In genomic region chr2:146764313-146765255, GRCm38 (mm10) we compare ENCODE assay signal across 8 mouse cellular contexts.
A peak's percentile ranks its signal among the peaks of the same experiment; 100 is the strongest.
DNase-seq lines count a peak whose midpoint lies in the region; TF ChIP-seq lines count a peak whose summit lies in the region.
"Had no signal": no experiment of that assay in that cellular context is flagged by ENCODE, and none has a peak within 500 bp of the region (broad histone marks: within the 10 kb centered on the region; RNA-seq: fewer than 3 reads in every experiment).

No protein-coding gene starts in this region.

- no peaks in the 10 kb centered on the region for H3K36me3 ChIP-seq in kidney, adult 2 months (ENCODE audit: control insufficient read depth, insufficient read depth, low read length)

- no peak for TF ChIP-seq POLR2A in kidney, adult 2 months (IDR thresholded peaks at IDR 0.05; ENCODE audit: low read depth, low read length)
- TF ChIP-seq POLR2A in brain, embryonic 14.5 days (IDR thresholded peaks at IDR 0.05; ENCODE audit: borderline replicate concordance, extremely low read depth, insufficient read depth, insufficient read length, poor library complexity, severe bottlenecking), result no peak

- no peak overlapping the region for H3K4me3 ChIP-seq in kidney, adult 2 months (ENCODE audit: insufficient read depth, low read depth, low read length)

- H3K4me1 ChIP-seq in kidney, adult 2 months (ENCODE audit: control insufficient read depth, insufficient read depth, low read length), result no peaks in the 10 kb centered on the region

- H3K27me3 ChIP-seq in kidney, adult 2 months (replicated peaks; ENCODE audit: control insufficient read depth, insufficient read depth, low read length), result no peaks in the 10 kb centered on the region; the same call in 1 of the 2 replicates

- 53% methylated on average over 12 of the region's 12 CpGs for WGBS in kidney, adult 2 months

- no peak for TF ChIP-seq CTCF in kidney, adult 2 months (conservative IDR thresholded peaks at IDR 0.05; ENCODE audit: insufficient read depth, insufficient read length, low read depth, low read length)
- TF ChIP-seq CTCF in brain, embryonic 14.5 days (IDR thresholded peaks at IDR 0.05; ENCODE audit: borderline replicate concordance, extremely low read depth, insufficient read depth, insufficient read length), result no peak

- DNase-seq in kidney, adult 2 months, result peak; percentile 12
- no peak for DNase-seq in kidney, adult 9 months
- peak; percentile 26 for DNase-seq in adrenal gland, postnatal 14 days
- DNase-seq in brain, embryonic 14.5 days (ENCODE audit: low read depth), result peak; percentile 83
- DNase-seq in kidney, postnatal 4 days, result peak; percentile 13 to 22
- no peak for DNase-seq in layer of hippocampus, postnatal 36 days
- no peak for DNase-seq in thymus, postnatal 25 days
- DNase-seq: thymus, postnatal 36 days had no signal

- H3K27ac ChIP-seq in kidney, adult 2 months (ENCODE audit: insufficient read depth, low read depth, low read length), result no peak overlapping the region

Comparison
In these comparisons a context has a peak if more than half of its experiments do, and no peak if none do; other contexts are left out.
1. DNase-seq: peak in kidney, adult 2 months (single experiment), adrenal gland, postnatal 14 days (single experiment), brain, embryonic 14.5 days (single experiment) and kidney, postnatal 4 days (2 of 2); none in kidney, adult 9 months (single experiment), layer of hippocampus, postnatal 36 days (0 of 2) and thymus, postnatal 25 days (single experiment).